Mouse (Mus musculus) kidney, embryonic 16.5 days (tissue): ENCODE results near the gene Cep44. TPM values are rescaled to one million over a fixed set of nuclear protein-coding genes. Genes with fewer than 3 reads are reported as not detected.

ENCODE experiments used
- ATAC-seq: fragments of 200-750 bp; cut with Nextera tagmentation; 2 replicates; pipeline ENCODE4 v1.8.0; 2017; ENCODE audit warnings: moderate TSS enrichment; ENCODE audit not compliant: low FRiP score, low TSS enrichment
- H3K27ac ChIP-seq: fragments of 300-500 bp; sonication (generic); 2 replicates; pipeline ENCODE4 v1.5.1; 2014; ENCODE audit warnings: low read length
- H3K27me3 ChIP-seq: fragments of 300-500 bp; sonication (generic); 2 replicates; pipeline ENCODE4 v1.6.1; 2014; ENCODE audit warnings: low read length, control low read depth, mixed read lengths; ENCODE audit not compliant: insufficient read depth
- H3K36me3 ChIP-seq: fragments of 300-500 bp; sonication (generic); 2 replicates; pipeline ENCODE4 v1.6.1; 2014; ENCODE audit warnings: low read length, control low read depth, mixed read lengths; ENCODE audit not compliant: insufficient read depth
- H3K4me1 ChIP-seq: fragments of 300-500 bp; sonication (generic); 2 replicates; pipeline ENCODE4 v1.6.1; 2014; ENCODE audit warnings: low read length, control low read depth, mixed read lengths; ENCODE audit not compliant: insufficient read depth
- H3K4me2 ChIP-seq: fragments of 300-500 bp; sonication (generic); replicated peaks from 2 replicates; pipeline ENCODE4 v1.6.1; 2014; ENCODE audit warnings: low read depth, low read length
- H3K4me3 ChIP-seq: fragments of 300-500 bp; sonication (generic); 2 replicates; pipeline ENCODE4 v1.5.1; 2014; ENCODE audit warnings: mild to moderate bottlenecking, low read length
- H3K9ac ChIP-seq: fragments of 300-500 bp; sonication (generic); replicated peaks from 2 replicates; pipeline ENCODE4 v1.6.1; 2014; ENCODE audit warnings: low read length
- H3K9me3 ChIP-seq: fragments of 300-500 bp; sonication (generic); 2 replicates; pipeline ENCODE4 v1.6.1; 2016; ENCODE audit warnings: low read length, control low read depth
- WGBS: fragments of 180-500 bp; shearing (Covaris S2); extraction: QIAGEN DNeasy Blood & Tissue Kit; methylation state at CpG from one replicate; pipeline ENCODE4 v1.1.7; 2014; 5-methylcytosine and 5-hydroxymethylcytosine counted together
- polyA plus RNA-seq: library from polyadenylated mRNA; unstranded; fragments of >200 nt; fragmentation: Nextera tagmentation; extraction: Ambion mirVana; gene quantifications from 2 replicates; pipeline ENCODE4 v1.2.1, GENCODE M21; 2015

Cep44 gene
- polyA plus RNA-seq: 39.0 and 40.5 TPM in 2 replicates

DNA sequence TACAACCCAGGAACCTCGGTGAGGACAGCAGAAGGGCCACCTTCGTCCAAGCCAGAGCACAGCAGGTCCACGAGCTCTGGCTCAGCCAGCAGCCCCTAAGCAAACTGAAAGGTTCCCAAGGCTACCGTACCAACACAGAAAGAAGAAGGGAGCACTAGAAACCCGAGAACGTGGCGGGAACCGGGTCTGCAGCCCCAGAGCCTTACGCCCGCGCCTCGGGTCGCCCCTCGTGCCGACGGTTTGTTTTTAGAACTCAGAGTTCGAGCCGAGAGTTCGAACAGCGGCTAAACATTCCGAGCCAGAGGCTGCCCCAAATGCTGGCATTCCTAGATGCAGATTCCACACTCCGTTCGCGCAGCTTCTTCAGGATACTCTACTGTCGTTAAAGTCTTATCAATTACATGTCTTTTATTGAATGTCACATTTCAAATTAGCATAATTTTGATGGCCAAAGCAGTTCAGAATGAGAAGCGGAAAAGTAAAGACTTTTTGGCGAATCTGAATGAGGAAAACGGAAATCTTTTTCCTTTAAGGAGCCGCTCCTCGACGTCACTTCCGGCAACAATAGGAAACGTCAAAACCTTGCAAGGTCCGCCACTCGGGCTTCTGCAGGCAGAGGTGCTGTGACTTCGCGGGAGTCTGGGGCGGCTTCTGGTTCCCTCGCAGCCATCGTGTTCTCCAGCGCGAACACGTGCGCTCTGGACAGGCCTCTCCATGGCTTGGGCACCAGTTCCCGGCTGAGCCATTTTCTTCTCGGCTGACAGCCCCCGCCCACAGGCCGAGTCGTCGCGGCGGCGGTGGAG is at the start of gene Cep44, which contains the start of gene Fbxo8:
Gene Cep44, minus strand, starts transcription at position 490 of the 803 bp plus-strand sequence.
Gene Fbxo8, plus strand, starts transcription at position 533 of the 803 bp plus-strand sequence.
- H3K36me3 ChIP-seq: no peaks in the 10 kb centered on the region
- ATAC-seq: peak; percentile 89
- peak within 1 kb of the TSS; percentile 90 for H3K4me3 ChIP-seq
- peak within 1 kb of the TSS; percentile 77 for H3K4me2 ChIP-seq
- WGBS: under 1% methylated on average over 53 of the region's 53 CpGs
- H3K9me3 ChIP-seq: no peaks in the 10 kb centered on the region
- peak within 1 kb of the TSS; percentile 83 for H3K27ac ChIP-seq
- no peaks in the 10 kb centered on the region for H3K27me3 ChIP-seq
- H3K9ac ChIP-seq: peak within 1 kb of the TSS; percentile 84
- peaks cover 13% of the 10 kb centered on the region for H3K4me1 ChIP-seq

DNA sequence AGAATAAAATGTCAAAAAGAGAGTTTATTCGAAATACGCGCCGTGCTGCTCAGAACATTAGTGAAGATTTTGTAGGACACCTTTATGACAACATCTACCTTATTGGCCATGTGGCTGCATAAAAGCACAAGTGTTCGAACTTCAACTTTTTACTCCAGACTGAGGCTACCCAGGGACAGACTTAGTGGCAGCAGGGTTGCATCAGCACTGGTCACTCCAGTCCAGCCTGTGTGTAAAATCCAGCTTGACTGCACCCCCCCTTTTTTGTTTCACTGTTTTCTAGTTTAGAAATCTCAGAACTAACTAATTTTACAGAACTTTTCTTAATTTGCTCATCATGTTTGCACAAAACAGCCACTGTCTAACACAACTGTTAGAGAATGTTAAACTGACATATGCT is 40.7 kb upstream of the Cep44 start:
- H3K4me2 ChIP-seq: no peak overlapping the region
- no peak overlapping the region for H3K27ac ChIP-seq
- no peaks in the 10 kb centered on the region; the same call in 1 of the 2 replicates for H3K36me3 ChIP-seq
- no peaks in the 10 kb centered on the region for H3K4me1 ChIP-seq
- H3K4me3 ChIP-seq: no peak overlapping the region
- ATAC-seq: no peak
- WGBS: 94% methylated on average over 5 of the region's 5 CpGs
- H3K27me3 ChIP-seq: no peaks in the 10 kb centered on the region
- no peaks in the 10 kb centered on the region for H3K9me3 ChIP-seq
- no peak overlapping the region for H3K9ac ChIP-seq

DNA sequence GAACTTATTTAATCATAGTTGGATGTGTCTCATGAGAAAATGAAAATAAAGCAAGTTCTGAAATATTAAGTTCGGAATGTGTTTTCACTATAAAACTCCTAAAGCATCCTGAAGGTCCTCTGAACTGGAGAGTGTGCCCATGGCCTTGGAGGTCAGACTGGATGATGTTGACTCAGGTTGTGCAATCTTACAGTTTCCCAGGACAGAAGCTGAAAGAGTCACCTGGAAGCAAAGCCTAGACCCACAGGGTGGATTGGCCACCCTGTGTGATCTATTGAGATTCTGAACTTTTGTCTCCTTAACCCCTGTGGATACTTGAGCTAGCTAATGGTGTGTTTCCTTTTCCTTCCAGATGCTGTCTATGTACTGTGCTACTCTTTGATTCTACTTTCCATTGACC is 40.2 kb upstream of the Cep44 start:
- no peak for ATAC-seq
- Histone ChIP-seq H3K4me3 (no peak overlapping the region), H3K27ac (no peak overlapping the region), H3K4me1 (no peaks in the 10 kb centered on the region), H3K27me3 (no peaks in the 10 kb centered on the region), H3K36me3 (no peaks in the 10 kb centered on the region; the same call in 1 of the 2 replicates), H3K9me3 (no peaks in the 10 kb centered on the region), H3K9ac (no peak overlapping the region), H3K4me2 (no peak overlapping the region)
- WGBS: 97% methylated on average over 1 of the region's 1 CpGs

GRCm38 (mm10) chr8:56589004-56589403 is 38.2 kb upstream of the Cep44 start:
- H3K27me3 ChIP-seq: no peaks in the 10 kb centered on the region
- H3K4me2 ChIP-seq: no peak overlapping the region
- no peak overlapping the region for H3K4me3 ChIP-seq
- ATAC-seq: no peak
- 69% methylated on average over 2 of the region's 2 CpGs for WGBS
- no peaks in the 10 kb centered on the region for H3K4me1 ChIP-seq
- H3K36me3 ChIP-seq: no peaks in the 10 kb centered on the region; the same call in 1 of the 2 replicates
- H3K9me3 ChIP-seq: no peaks in the 10 kb centered on the region
- H3K9ac ChIP-seq: no peak overlapping the region
- H3K27ac ChIP-seq: no peak overlapping the region

DNA sequence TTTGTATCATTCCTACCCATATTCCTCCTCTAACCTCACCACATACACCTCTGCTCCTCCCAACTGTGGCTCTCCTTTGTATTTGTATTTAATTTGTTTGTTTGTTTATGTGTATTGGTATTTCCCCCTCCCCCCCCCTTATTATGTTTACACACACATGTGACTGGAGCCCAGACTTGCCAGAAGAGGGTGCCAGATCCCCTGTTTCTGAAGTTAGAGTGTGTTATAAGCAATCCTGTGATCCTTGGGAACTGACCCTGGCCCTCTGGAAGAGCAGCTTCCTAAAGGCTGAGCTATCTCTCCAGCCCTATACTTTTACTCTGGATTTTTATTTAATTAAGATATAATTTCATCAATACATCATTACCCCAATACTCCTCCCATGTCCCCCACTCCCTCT is 32.0 kb upstream of the Cep44 start:
- no peak for ATAC-seq

DNA sequence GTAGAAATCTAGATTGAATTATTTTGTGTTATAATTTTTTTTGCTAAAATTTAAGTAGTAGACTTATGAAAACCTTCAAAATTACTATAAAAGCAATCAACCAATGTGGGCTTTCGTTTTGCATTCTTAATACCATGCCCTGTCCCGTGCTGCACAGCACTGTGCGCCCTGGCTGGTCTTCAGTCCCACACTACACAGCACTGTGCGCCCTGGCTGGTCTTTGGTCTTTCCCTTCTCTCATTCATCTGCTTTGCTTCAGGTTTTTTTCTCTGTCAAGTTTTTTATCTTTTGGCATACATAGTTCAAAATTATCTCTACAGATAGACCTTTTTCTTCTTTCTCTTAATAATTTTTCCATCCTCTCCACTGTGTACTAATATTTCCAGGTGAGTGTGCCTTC is 30.1 kb upstream of the Cep44 start:
- no peak overlapping the region for H3K9ac ChIP-seq

More for the DNA sequence above, 32.0 kb upstream of the Cep44 start:
- Histone ChIP-seq H3K9me3 (no peaks in the 10 kb centered on the region), H3K4me2 (no peak overlapping the region), H3K4me1 (no peaks in the 10 kb centered on the region), H3K27ac (no peak overlapping the region), H3K36me3 (no peaks in the 10 kb centered on the region), H3K27me3 (no peaks in the 10 kb centered on the region), H3K4me3 (no peak overlapping the region), H3K9ac (no peak overlapping the region)

DNA sequence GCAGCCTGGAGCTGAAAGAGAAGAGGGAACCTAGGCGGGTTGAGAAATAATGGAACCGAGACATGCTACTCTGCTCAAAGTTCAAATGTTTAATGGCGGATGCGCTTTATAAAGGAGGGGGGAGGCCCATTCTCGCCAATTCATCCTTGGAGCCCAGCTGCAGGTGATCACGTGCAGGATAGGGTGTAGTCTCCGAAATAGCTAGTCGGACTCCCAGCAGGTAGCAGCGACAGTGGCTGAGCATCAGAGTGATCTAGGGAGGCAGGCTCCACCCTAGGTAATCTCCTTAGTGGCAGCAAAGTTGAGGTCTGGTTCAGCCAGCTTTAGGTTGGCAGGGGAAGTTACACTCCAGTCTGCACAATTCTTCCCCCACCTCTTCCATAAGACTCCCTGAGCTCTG is 16.0 kb upstream of the Cep44 start:
- H3K4me3 ChIP-seq: no peak overlapping the region
- 95% methylated on average over 9 of the region's 9 CpGs for WGBS
- H3K36me3 ChIP-seq: no peaks in the 10 kb centered on the region
- H3K27me3 ChIP-seq: no peaks in the 10 kb centered on the region
- no peaks in the 10 kb centered on the region for H3K9me3 ChIP-seq
- no peak for ATAC-seq
- no peak overlapping the region for H3K27ac ChIP-seq
- no peaks in the 10 kb centered on the region for H3K4me1 ChIP-seq
- H3K4me2 ChIP-seq: no peak overlapping the region
- H3K9ac ChIP-seq: no peak overlapping the region

More for the DNA sequence above, 30.1 kb upstream of the Cep44 start:
- Histone ChIP-seq H3K4me3 (no peak overlapping the region), H3K27me3 (no peaks in the 10 kb centered on the region), H3K4me1 (no peaks in the 10 kb centered on the region), H3K36me3 (no peaks in the 10 kb centered on the region), H3K9me3 (no peaks in the 10 kb centered on the region), H3K27ac (no peak overlapping the region), H3K4me2 (no peak overlapping the region)
- 91% methylated on average over 4 of the region's 4 CpGs for WGBS
- ATAC-seq: no peak

- no peak overlapping the region for H3K27ac ChIP-seq
- H3K27me3 ChIP-seq: no peaks in the 10 kb centered on the region
- no peak overlapping the region for H3K4me3 ChIP-seq
- no peak for ATAC-seq
- no peaks in the 10 kb centered on the region for H3K4me1 ChIP-seq
- no peak overlapping the region for H3K4me2 ChIP-seq
- H3K9ac ChIP-seq: no peak overlapping the region
- WGBS: 80% methylated on average over 4 of the region's 4 CpGs
- H3K9me3 ChIP-seq: no peaks in the 10 kb centered on the region
- no peaks in the 10 kb centered on the region for H3K36me3 ChIP-seq
Observed at GRCm38 (mm10) chr8:56564399-56565047, 13.7 kb upstream of the Cep44 start.

- no peak overlapping the region for H3K4me2 ChIP-seq
Observed at GRCm38 (mm10) chr8:56552551-56553103, 1.8 kb upstream of the Cep44 start.

More at GRCm38 (mm10) chr8:56552551-56553103, 1.8 kb upstream of the Cep44 start:
- Histone ChIP-seq H3K27me3 (no peaks in the 10 kb centered on the region), H3K4me3 (no peak overlapping the region), H3K9ac (no peak overlapping the region), H3K27ac (no peak overlapping the region), H3K9me3 (no peaks in the 10 kb centered on the region), H3K4me1 (peaks cover 13% of the 10 kb centered on the region), H3K36me3 (no peaks in the 10 kb centered on the region)
- ATAC-seq: no peak
- 73% methylated on average over 5 of the region's 5 CpGs for WGBS
